Mouse (Mus musculus) heart, postnatal 0 days (tissue): Measurements from ENCODE around the gene Ankrd65. TPM values are rescaled to one million over a fixed set of nuclear protein-coding genes. Genes with fewer than 3 reads are reported as not detected.

Source experiments
- ATAC-seq: fragments of 200-750 bp; cut with Nextera tagmentation; 2 replicates; pipeline ENCODE4 v1.8.0; 2017; ENCODE audit warnings: low read depth, moderate number of reproducible peaks, moderate library complexity; ENCODE audit not compliant: insufficient read depth
- DNase-seq: peaks from one replicate; pipeline ENCODE4 v3.0.0-alpha.2; 2016; ENCODE audit warnings: low spot score
- H3K27ac ChIP-seq: fragments of 300-500 bp; sonication (generic); 2 replicates; pipeline ENCODE4 v1.5.1; 2014; ENCODE audit warnings: low read depth, mild to moderate bottlenecking
- H3K27me3 ChIP-seq: fragments of 300-500 bp; sonication (generic); 2 replicates; pipeline ENCODE4 v1.6.1; 2014; ENCODE audit warnings: low read length, mixed read lengths; ENCODE audit not compliant: control insufficient read depth, insufficient read depth
- H3K36me3 ChIP-seq: fragments of 300-500 bp; sonication (generic); replicated peaks from 2 replicates; pipeline ENCODE4 v1.6.1; 2014; ENCODE audit warnings: low read length, mixed read lengths; ENCODE audit not compliant: control insufficient read depth, insufficient read depth
- H3K4me1 ChIP-seq: fragments of 300-500 bp; sonication (generic); 2 replicates; pipeline ENCODE4 v1.6.1; 2014; ENCODE audit warnings: antibody characterized with exemption; ENCODE audit not compliant: control insufficient read depth, insufficient read depth
- H3K4me2 ChIP-seq: fragments of 300-500 bp; sonication (generic); 2 replicates; pipeline ENCODE4 v1.6.1; 2014; ENCODE audit warnings: low read depth, mild to moderate bottlenecking, low read length, moderate library complexity
- H3K4me3 ChIP-seq: fragments of 300-500 bp; sonication (generic); 2 replicates; pipeline ENCODE4 v1.5.1; 2014; ENCODE audit warnings: low read depth, low read length
- H3K9ac ChIP-seq: fragments of 300-500 bp; sonication (generic); replicated peaks from 2 replicates; pipeline ENCODE4 v1.6.1; 2014; ENCODE audit warnings: low read depth, low read length, mixed read lengths
- H3K9me3 ChIP-seq: fragments of 300-500 bp; sonication (generic); replicated peaks from 2 replicates; pipeline ENCODE4 v1.6.1; 2016; ENCODE audit warnings: low read length; ENCODE audit not compliant: control insufficient read depth
- CTCF ChIP-seq: IDR thresholded peaks from 2 replicates; pipeline ENCODE4 v1.5.1; 2016; ENCODE audit warnings: antibody characterized with exemption, control low read depth, low read depth
- EP300 ChIP-seq: IDR thresholded peaks from 2 replicates; pipeline ENCODE4 v1.6.1; 2016; ENCODE audit warnings: antibody characterized with exemption, low read depth
- WGBS: fragments of 180-500 bp; shearing (Covaris S2); extraction: QIAGEN DNeasy Blood & Tissue Kit; methylation state at CpG from one replicate; pipeline ENCODE4 v1.1.7; 2014; 5-methylcytosine and 5-hydroxymethylcytosine counted together
- microRNA-seq: library from miRNA; unstranded; fragments of <30 nt; microRNA quantifications from one replicate; pipeline ENCODE4, GENCODE M21; 2016
- polyA plus RNA-seq: library from polyadenylated mRNA; unstranded; fragments of >200 nt; fragmentation: Nextera tagmentation; extraction: Ambion mirVana; gene quantifications from 2 replicates; pipeline ENCODE4 v1.2.1, GENCODE M21; 2015
- total RNA-seq: library from RNA; depleted of rRNA; stranded (reverse); fragments of >200 nt; gene quantifications from 2 replicates; pipeline ENCODE4 v1.2.3, GENCODE M21; 2014; ENCODE audit warnings: low replicate concordance; rRNA removed

Gene Ankrd65
- total and polyA plus RNA-seq, 2 experiments from 2014 or later, result not detected

DNA sequence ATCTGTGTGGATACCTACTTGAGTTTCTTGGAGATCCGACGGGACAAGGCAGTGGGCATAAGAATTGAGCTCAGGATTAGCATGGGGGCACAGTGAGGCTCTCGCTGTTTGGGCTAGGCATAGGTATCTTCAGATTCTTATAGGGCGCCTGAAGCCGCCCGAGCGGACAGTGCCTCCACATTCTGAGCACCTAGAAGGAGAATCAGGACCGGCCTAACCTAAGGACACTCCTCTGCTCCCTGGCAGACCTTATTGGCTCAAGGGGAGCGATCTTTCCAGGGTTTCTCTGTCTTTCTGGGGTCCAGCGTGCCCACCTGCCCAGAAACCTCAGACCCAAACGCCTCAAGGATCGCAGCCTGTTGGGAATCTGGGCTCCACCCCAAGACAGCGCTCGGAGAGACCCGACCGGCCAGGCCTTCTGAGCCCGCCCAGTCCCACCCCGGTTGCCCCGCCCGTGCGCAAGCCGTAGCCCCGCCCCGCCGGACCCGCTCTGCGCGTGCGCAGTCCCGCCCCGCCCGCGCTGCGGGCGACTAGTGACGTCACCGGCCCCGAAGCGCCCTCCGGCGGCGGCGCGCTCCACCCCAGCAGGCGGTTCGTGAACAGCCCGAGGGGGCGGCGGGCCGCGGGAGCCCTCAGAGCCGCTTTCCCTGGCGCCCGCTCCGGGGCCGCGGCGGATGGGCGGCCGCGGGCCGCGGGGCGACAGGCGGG, 56.8 kb downstream of the Ankrd65 start, which contains the start of gene Dvl1:
Gene Dvl1 (plus strand): TSS at position 532 of the 708 bp plus-strand sequence.
- ATAC-seq (peak; percentile 94), DNase-seq (peak; percentile 88)
- no peaks in the 10 kb centered on the region for H3K9me3 ChIP-seq
- peaks cover 16% of the 10 kb centered on the region for H3K4me1 ChIP-seq
- peak within 1 kb of the TSS; percentile 63 for H3K4me3 ChIP-seq
- no peaks in the 10 kb centered on the region for H3K27me3 ChIP-seq
- peak within 1 kb of the TSS; percentile 49 for H3K27ac ChIP-seq
- peak within 1 kb of the TSS; percentile 74 for H3K4me2 ChIP-seq
- WGBS, result 2% methylated on average over 43 of the region's 65 CpGs
- H3K36me3 ChIP-seq, result no peaks in the 10 kb centered on the region
- peak within 1 kb of the TSS; percentile 80 for H3K9ac ChIP-seq
- peak; percentile 39 for TF ChIP-seq CTCF
- TF ChIP-seq EP300, result no peak

DNA sequence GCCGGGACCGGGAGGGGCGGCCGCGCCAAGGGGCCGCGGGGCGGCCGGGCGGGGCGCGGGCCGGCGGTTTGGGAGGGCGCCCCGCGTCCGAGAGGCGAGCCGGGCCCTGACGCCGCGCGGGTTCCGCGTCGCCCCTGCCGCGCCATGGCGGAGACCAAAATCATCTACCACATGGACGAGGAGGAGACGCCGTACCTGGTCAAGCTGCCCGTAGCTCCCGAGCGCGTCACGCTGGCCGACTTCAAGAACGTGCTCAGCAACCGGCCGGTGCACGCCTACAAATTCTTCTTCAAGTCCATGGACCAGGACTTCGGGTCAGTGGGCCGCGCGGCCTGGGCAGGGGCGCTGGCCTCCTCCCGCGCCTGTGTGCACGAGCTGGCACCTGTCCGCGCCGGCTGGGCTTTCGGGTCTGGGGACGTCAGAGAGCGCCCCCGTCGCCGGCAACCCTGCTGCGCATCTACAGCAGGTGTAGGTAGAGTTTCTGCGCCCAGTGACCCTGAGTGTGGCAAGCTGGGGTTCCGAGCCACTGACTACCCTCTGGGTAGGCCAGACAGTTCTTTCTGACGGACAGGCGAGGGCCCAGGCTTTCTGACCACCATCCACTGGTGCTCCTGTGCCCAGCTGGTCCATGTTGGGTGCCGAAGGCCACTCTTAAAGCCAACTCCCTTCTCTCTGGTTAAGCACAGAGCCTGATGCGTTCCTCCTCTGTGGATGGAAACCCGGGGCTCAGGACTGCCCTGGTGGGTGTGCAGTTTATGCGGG, 57.5 kb downstream of the Ankrd65 start:
- H3K27me3 ChIP-seq, result no peaks in the 10 kb centered on the region
- peaks cover 16% of the 10 kb centered on the region for H3K4me1 ChIP-seq
- H3K36me3 ChIP-seq, result no peaks in the 10 kb centered on the region
- H3K4me3 ChIP-seq, result peak overlapping the region; percentile 63
- H3K27ac ChIP-seq, result peak overlapping the region; percentile 49
- no peaks in the 10 kb centered on the region for H3K9me3 ChIP-seq
- H3K4me2 ChIP-seq, result peak overlapping the region; percentile 74
- peak; percentile 46 for ATAC-seq
- DNase-seq, result peak; percentile 11
- peak overlapping the region; percentile 80 for H3K9ac ChIP-seq
- no peak for TF ChIP-seq CTCF
- TF ChIP-seq EP300, result no peak
- 2% methylated on average over 55 of the region's 69 CpGs for WGBS

DNA sequence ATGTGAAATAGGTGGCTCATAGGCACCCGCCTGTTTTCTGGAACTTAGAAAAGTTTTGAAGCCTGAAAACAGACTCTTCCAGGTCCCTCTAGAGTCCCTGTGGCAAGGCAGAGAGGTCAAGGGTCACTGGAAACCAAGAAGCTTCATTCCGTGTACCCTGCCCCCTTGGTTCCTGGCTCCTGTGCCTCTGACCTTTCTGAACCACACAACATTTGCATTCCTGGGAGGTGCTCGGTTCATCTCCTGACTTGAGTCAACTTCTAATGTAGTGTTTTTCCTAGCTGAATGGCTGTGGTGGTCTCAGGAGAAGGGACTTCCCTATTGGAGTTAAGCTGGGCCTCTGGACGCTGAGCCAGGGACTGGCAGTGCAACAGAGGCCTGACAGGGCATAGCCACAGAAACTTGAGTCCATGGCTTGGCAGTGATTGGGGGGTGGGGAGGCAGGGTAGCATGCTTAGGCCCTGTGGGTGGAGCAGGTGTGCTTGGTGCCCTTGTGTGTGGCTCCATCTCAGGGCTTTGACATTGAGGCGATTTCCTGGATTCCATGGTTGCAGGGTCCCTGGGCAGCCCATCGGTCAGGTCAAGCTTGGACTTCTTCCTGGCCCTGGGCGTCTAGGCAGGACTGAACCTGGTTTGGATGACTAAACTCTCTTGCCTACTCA, 58.3 kb downstream of the Ankrd65 start:
- DNase-seq (peak; percentile 4), ATAC-seq (no peak)
- WGBS, result 65% methylated on average over 7 of the region's 7 CpGs
- 0 out of 2 replicates have a peak overlapping the region, but pooled peaks have one; percentile 80 for H3K9ac ChIP-seq
- H3K4me2 ChIP-seq, result peak overlapping the region; percentile 74
- H3K36me3 ChIP-seq, result no peaks in the 10 kb centered on the region
- no peak overlapping the region for H3K27ac ChIP-seq
- H3K27me3 ChIP-seq, result no peaks in the 10 kb centered on the region
- H3K9me3 ChIP-seq, result no peaks in the 10 kb centered on the region
- TF ChIP-seq EP300 (no peak), CTCF (no peak)
- peaks cover 16% of the 10 kb centered on the region for H3K4me1 ChIP-seq
- H3K4me3 ChIP-seq, result peak overlapping the region; percentile 63

Small RNA genes lying within 50 kb of the gene (microRNA-seq; reads per million reads assigned to microRNA genes)
- gene Gm27743, result not detected

Other genes with a start within 250 kb of the Ankrd65 start
- gene Nadk, start 228.1 kb upstream of the Ankrd65 start, total RNA-seq, result 48.0 and 52.7 TPM in 2 replicates
- 36.0 and 37.4 TPM in 2 replicates for gene Nadk, start 228.1 kb upstream of the Ankrd65 start, polyA plus RNA-seq
- gene Slc35e2, start 189.0 kb upstream of the Ankrd65 start, total RNA-seq, result 11.8 and 14.4 TPM in 2 replicates
- gene Slc35e2, start 189.0 kb upstream of the Ankrd65 start, polyA plus RNA-seq, result 3.6 and 4.4 TPM in 2 replicates
- gene Cdk11b, start 165.6 kb upstream of the Ankrd65 start, total RNA-seq, result 8.7 and 15.3 TPM in 2 replicates
- gene Cdk11b, start 165.6 kb upstream of the Ankrd65 start, polyA plus RNA-seq, result 36.8 TPM in 2 replicates
- gene Gm10563, start 145.0 kb upstream of the Ankrd65 start, total RNA-seq, result not detected in 2 replicates
- not detected in 2 replicates for gene Gm10563, start 145.0 kb upstream of the Ankrd65 start, polyA plus RNA-seq
- gene Mmp23, start 137.1 kb upstream of the Ankrd65 start, total RNA-seq, result 66.6 and 76.6 TPM in 2 replicates
- 49.8 and 49.9 TPM in 2 replicates for gene Mmp23, start 137.1 kb upstream of the Ankrd65 start, polyA plus RNA-seq
- 27.3 and 30.4 TPM in 2 replicates for gene Mib2, start 121.2 kb upstream of the Ankrd65 start, total RNA-seq
- gene Mib2, start 121.2 kb upstream of the Ankrd65 start, polyA plus RNA-seq, result 9.9 and 12.1 TPM in 2 replicates
- gene Fndc10, start 96.1 kb upstream of the Ankrd65 start, total RNA-seq, result 4.1 and 9.7 TPM in 2 replicates
- gene Fndc10, start 96.1 kb upstream of the Ankrd65 start, polyA plus RNA-seq, result 1.8 and 2.1 TPM in 2 replicates
- gene Ssu72, start 85.6 kb upstream of the Ankrd65 start, total RNA-seq, result 83.6 and 95.7 TPM in 2 replicates
- gene Ssu72, start 85.6 kb upstream of the Ankrd65 start, polyA plus RNA-seq, result 106 TPM in 2 replicates
- 0.57 and 1.7 TPM in 2 replicates for gene Tmem240, start 55.6 kb upstream of the Ankrd65 start, total RNA-seq
- gene Tmem240, start 55.6 kb upstream of the Ankrd65 start, polyA plus RNA-seq, result 0.41 and 0.48 TPM in 2 replicates
- 123 and 128 TPM in 2 replicates for gene Atad3a, start 29.3 kb upstream of the Ankrd65 start, total RNA-seq
- 85.3 and 99.3 TPM in 2 replicates for gene Atad3a, start 29.3 kb upstream of the Ankrd65 start, polyA plus RNA-seq
- gene Vwa1, start 15.7 kb upstream of the Ankrd65 start, total RNA-seq, result 15.5 and 20.0 TPM in 2 replicates
- 7.1 and 7.5 TPM in 2 replicates for gene Vwa1, start 15.7 kb upstream of the Ankrd65 start, polyA plus RNA-seq
- 3.4 and 4.2 TPM in 2 replicates for gene Tmem88b, start 4.6 kb upstream of the Ankrd65 start, total RNA-seq
- gene Tmem88b, start 4.6 kb upstream of the Ankrd65 start, polyA plus RNA-seq, result 2.5 and 2.9 TPM in 2 replicates
- gene Mrpl20, start 12.4 kb downstream of the Ankrd65 start, total RNA-seq, result 32.2 and 91.4 TPM in 2 replicates
- 188 and 207 TPM in 2 replicates for gene Mrpl20, start 12.4 kb downstream of the Ankrd65 start, polyA plus RNA-seq
- gene Ccnl2, start 22.1 kb downstream of the Ankrd65 start, total RNA-seq, result 58.7 and 80.7 TPM in 2 replicates
- gene Ccnl2, start 22.1 kb downstream of the Ankrd65 start, polyA plus RNA-seq, result 79.6 and 83.0 TPM in 2 replicates
- gene Aurkaip1, start 40.8 kb downstream of the Ankrd65 start, total RNA-seq, result 122 and 146 TPM in 2 replicates
- 155 TPM in 2 replicates for gene Aurkaip1, start 40.8 kb downstream of the Ankrd65 start, polyA plus RNA-seq
- gene Mxra8, start 49.2 kb downstream of the Ankrd65 start, total RNA-seq, result 99.5 and 113 TPM in 2 replicates
- 57.8 and 62.6 TPM in 2 replicates for gene Mxra8, start 49.2 kb downstream of the Ankrd65 start, polyA plus RNA-seq
- gene Dvl1, start 57.0 kb downstream of the Ankrd65 start, total RNA-seq, result 49.5 and 76.4 TPM in 2 replicates
- gene Dvl1, start 57.0 kb downstream of the Ankrd65 start, polyA plus RNA-seq, result 2.8 and 2.9 TPM in 2 replicates
- 0.11 and 0.19 TPM in 2 replicates for gene Tas1r3, start 72.9 kb downstream of the Ankrd65 start, total RNA-seq
- 0.04 and 0.05 TPM in 2 replicates for gene Tas1r3, start 72.9 kb downstream of the Ankrd65 start, polyA plus RNA-seq
- 9.8 and 11.8 TPM in 2 replicates for gene Cptp, start 79.0 kb downstream of the Ankrd65 start, total RNA-seq
- 7.0 and 7.2 TPM in 2 replicates for gene Cptp, start 79.0 kb downstream of the Ankrd65 start, polyA plus RNA-seq
- gene Ints11, start 79.1 kb downstream of the Ankrd65 start, total RNA-seq, result 19.0 and 25.1 TPM in 2 replicates
- 20.0 and 21.6 TPM in 2 replicates for gene Ints11, start 79.1 kb downstream of the Ankrd65 start, polyA plus RNA-seq
- 31.3 and 33.9 TPM in 2 replicates for gene Pusl1, start 101.3 kb downstream of the Ankrd65 start, total RNA-seq
- gene Pusl1, start 101.3 kb downstream of the Ankrd65 start, polyA plus RNA-seq, result 20.1 and 22.3 TPM in 2 replicates
- 16.3 and 31.2 TPM in 2 replicates for gene Acap3, start 101.4 kb downstream of the Ankrd65 start, total RNA-seq
- gene Acap3, start 101.4 kb downstream of the Ankrd65 start, polyA plus RNA-seq, result 5.8 and 6.4 TPM in 2 replicates
- gene Ube2j2, start 153.4 kb downstream of the Ankrd65 start, total RNA-seq, result 46.4 and 46.8 TPM in 2 replicates
- gene Ube2j2, start 153.4 kb downstream of the Ankrd65 start, polyA plus RNA-seq, result 63.3 and 66.9 TPM in 2 replicates
- gene C1qtnf12, start 171.9 kb downstream of the Ankrd65 start, total RNA-seq, result 42.5 and 51.4 TPM in 2 replicates
- 20.5 and 20.8 TPM in 2 replicates for gene C1qtnf12, start 171.9 kb downstream of the Ankrd65 start, polyA plus RNA-seq
- 3.9 and 11.2 TPM in 2 replicates for gene B3galt6, start 202.2 kb downstream of the Ankrd65 start, total RNA-seq
- gene B3galt6, start 202.2 kb downstream of the Ankrd65 start, polyA plus RNA-seq, result 5.0 and 5.7 TPM in 2 replicates
- 88.4 and 114 TPM in 2 replicates for gene Sdf4, start 202.4 kb downstream of the Ankrd65 start, total RNA-seq
- gene Sdf4, start 202.4 kb downstream of the Ankrd65 start, polyA plus RNA-seq, result 102 and 105 TPM in 2 replicates
- gene Tnfrsf4, start 223.4 kb downstream of the Ankrd65 start, total RNA-seq, result not detected in 2 replicates
- 0.26 and 0.31 TPM in 2 replicates for gene Tnfrsf4, start 223.4 kb downstream of the Ankrd65 start, polyA plus RNA-seq
- gene Tnfrsf18, start 235.7 kb downstream of the Ankrd65 start, total RNA-seq, result 2.2 TPM in 1 of 2 replicates, not detected in the other
- 0.88 and 1.00 TPM in 2 replicates for gene Tnfrsf18, start 235.7 kb downstream of the Ankrd65 start, polyA plus RNA-seq